24 mouse cellular contexts compared by ENCODE assay signal in genomic region chr15:12503907-12504306, GRCm38 (mm10).
DNase-seq lines count a peak whose midpoint lies in the region; ATAC-seq and TF ChIP-seq lines count a peak whose summit lies in the region.
"Had no signal": no experiment of that assay in that cellular context is flagged by ENCODE, and none has a peak within 500 bp of the region (broad histone marks: within the 10 kb centered on the region; RNA-seq: fewer than 3 reads in every experiment).

No protein-coding gene starts in this region.

- no peaks in the 10 kb centered on the region for H3K9me3 ChIP-seq in liver, embryonic 11.5 days (ENCODE audit: control insufficient read depth, low read length)
- H3K9me3 ChIP-seq in liver, postnatal 0 days (ENCODE audit: low read length) = no peaks in the 10 kb centered on the region
- H3K9me3 ChIP-seq in intestine, postnatal 0 days (ENCODE audit: control insufficient read depth) = no peaks in the 10 kb centered on the region
- no peaks in the 10 kb centered on the region for H3K9me3 ChIP-seq in forebrain, embryonic 14.5 days (replicated peaks; ENCODE audit: control insufficient read depth, low read length)
- H3K9me3 ChIP-seq: embryonic facial prominence, embryonic 12.5 days; G1E; heart, embryonic 15.5 days; hindbrain, embryonic 10.5 days; liver, embryonic 13.5 days; lung, embryonic 15.5 days; midbrain, embryonic 13.5 days; neural tube, embryonic 13.5 days had no signal

- TF ChIP-seq EP300 in liver, postnatal 0 days (IDR thresholded peaks at IDR 0.05; ENCODE audit: low read depth) = no peak

- H3K4me3 ChIP-seq in liver, embryonic 11.5 days (ENCODE audit: low read depth, low read length) = no peak overlapping the region
- no peak overlapping the region for H3K4me3 ChIP-seq in liver, postnatal 0 days (ENCODE audit: low read depth, low read length)
- H3K4me3 ChIP-seq in intestine, postnatal 0 days (ENCODE audit: low read depth, low read length) = no peak overlapping the region
- no peak overlapping the region for H3K4me3 ChIP-seq in forebrain, embryonic 14.5 days (ENCODE audit: low read depth, low read length)
- H3K4me3 ChIP-seq: embryonic facial prominence, embryonic 12.5 days; heart, embryonic 15.5 days; hindbrain, embryonic 10.5 days; liver, embryonic 13.5 days; lung, embryonic 15.5 days; midbrain, embryonic 13.5 days; neural tube, embryonic 13.5 days had no signal

- peak; percentile 10 for DNase-seq in adrenal gland, adult 2 months
- DNase-seq in adrenal gland, adult 8-10 months = no peak
- no peak for DNase-seq in liver, embryonic 11.5 days (ENCODE audit: low spot score)
- no peak for DNase-seq in liver, postnatal 0 days
- DNase-seq in R1 (ENCODE audit: low read depth, low spot score) = peak; percentile 75
- DNase-seq in urinary bladder, postnatal 25 days (ENCODE audit: low spot score) = no peak
- no peak for DNase-seq in forebrain, embryonic 14.5 days (ENCODE audit: low spot score)
- DNase-seq: cerebellum, adult 9-10 months; forebrain, postnatal 0 days; kidney, adult 9 months; kidney, postnatal 36 days; left cerebral cortex, postnatal 4 days; liver, embryonic 13.5 days; right cerebral cortex, postnatal 14 days; spleen, adult 18-20 months; thymus, adult 18-20 months had no signal

- H3K4me1 ChIP-seq in liver, embryonic 11.5 days (replicated peaks; ENCODE audit: control insufficient read depth, insufficient read depth, low read length) = 0 out of 2 replicates have a peak, but pooled peaks cover 3% of the 10 kb centered on the region
- H3K4me1 ChIP-seq in liver, postnatal 0 days (ENCODE audit: insufficient read depth) = no peaks in the 10 kb centered on the region; the same call in 1 of the 2 replicates
- H3K4me1 ChIP-seq in intestine, postnatal 0 days (replicated peaks; ENCODE audit: control insufficient read depth, insufficient read depth, low read length) = no peaks in the 10 kb centered on the region
- H3K4me1 ChIP-seq in forebrain, embryonic 14.5 days (ENCODE audit: control insufficient read depth, insufficient read depth, low read length) = peaks cover 8% of the 10 kb centered on the region; the same call in 1 of the 2 replicates
- H3K4me1 ChIP-seq: lung, embryonic 15.5 days had no signal

- no peak overlapping the region for H3K4me2 ChIP-seq in liver, embryonic 11.5 days
- no peak overlapping the region for H3K4me2 ChIP-seq in liver, postnatal 0 days (ENCODE audit: low read depth, low read length)
- H3K4me2 ChIP-seq in intestine, postnatal 0 days (replicated peaks; ENCODE audit: low read depth) = no peak overlapping the region
- no peak overlapping the region for H3K4me2 ChIP-seq in forebrain, embryonic 14.5 days (ENCODE audit: low read length)
- H3K4me2 ChIP-seq: embryonic facial prominence, embryonic 12.5 days; heart, embryonic 15.5 days; liver, embryonic 13.5 days; lung, embryonic 15.5 days; midbrain, embryonic 13.5 days; neural tube, embryonic 13.5 days had no signal

- no peak for TF ChIP-seq CTCF in liver, postnatal 0 days (IDR thresholded peaks at IDR 0.05; ENCODE audit: low read depth)
- TF ChIP-seq CTCF in intestine, postnatal 0 days (IDR thresholded peaks at IDR 0.05; ENCODE audit: low read depth) = no peak; the same call in 1 of the 2 replicates

- peak; percentile 69 for ATAC-seq in liver, embryonic 11.5 days (replicated peaks; ENCODE audit: low FRiP score)
- ATAC-seq in liver, postnatal 0 days = no peak
- peak; percentile 85 for ATAC-seq in intestine, postnatal 0 days
- ATAC-seq in forebrain, embryonic 14.5 days = no peak
- ATAC-seq: forebrain, postnatal 0 days; midbrain, embryonic 13.5 days had no signal

- 51% methylated on average over 9 of the region's 9 CpGs for WGBS in liver, embryonic 11.5 days
- 63% methylated on average over 9 of the region's 9 CpGs for WGBS in liver, postnatal 0 days (ENCODE audit: insufficient replicate concordance)
- 54% methylated on average over 9 of the region's 9 CpGs for WGBS in intestine, postnatal 0 days
- WGBS in forebrain, embryonic 14.5 days = 90% methylated on average over 9 of the region's 9 CpGs

- H3K27me3 ChIP-seq in liver, embryonic 11.5 days (replicated peaks; ENCODE audit: control insufficient read depth, insufficient read depth, low read length) = no peaks in the 10 kb centered on the region
- H3K27me3 ChIP-seq in liver, postnatal 0 days (ENCODE audit: insufficient read depth, low read length) = no peaks in the 10 kb centered on the region
- H3K27me3 ChIP-seq in intestine, postnatal 0 days (replicated peaks; ENCODE audit: control insufficient read depth, insufficient read depth, low read length) = no peaks in the 10 kb centered on the region
- no peaks in the 10 kb centered on the region for H3K27me3 ChIP-seq in forebrain, embryonic 14.5 days (replicated peaks; ENCODE audit: control insufficient read depth, insufficient read depth, low read length)
- H3K27me3 ChIP-seq: embryonic facial prominence, embryonic 12.5 days; heart, embryonic 15.5 days; liver, embryonic 13.5 days; lung, embryonic 15.5 days; midbrain, embryonic 13.5 days; neural tube, embryonic 13.5 days had no signal

- H3K36me3 ChIP-seq in liver, embryonic 11.5 days (ENCODE audit: control insufficient read depth, insufficient read depth, low read length) = no peaks in the 10 kb centered on the region
- H3K36me3 ChIP-seq in liver, postnatal 0 days (replicated peaks; ENCODE audit: insufficient read depth, low read length) = no peaks in the 10 kb centered on the region
- no peaks in the 10 kb centered on the region for H3K36me3 ChIP-seq in intestine, postnatal 0 days (ENCODE audit: control insufficient read depth, insufficient read depth)
- H3K36me3 ChIP-seq in forebrain, embryonic 14.5 days (ENCODE audit: control insufficient read depth, insufficient read depth, low read length) = no peaks in the 10 kb centered on the region
- H3K36me3 ChIP-seq: embryonic facial prominence, embryonic 12.5 days; G1E; heart, embryonic 15.5 days; hindbrain, embryonic 10.5 days; liver, embryonic 13.5 days; lung, embryonic 15.5 days; midbrain, embryonic 13.5 days; neural tube, embryonic 13.5 days had no signal

- H3K9ac ChIP-seq in liver, embryonic 11.5 days (ENCODE audit: low read depth, low read length) = no peak overlapping the region
- H3K9ac ChIP-seq in liver, postnatal 0 days (replicated peaks) = no peak overlapping the region
- H3K9ac ChIP-seq in intestine, postnatal 0 days (ENCODE audit: low read depth, low read length) = no peak overlapping the region
- no peak overlapping the region for H3K9ac ChIP-seq in forebrain, embryonic 14.5 days (ENCODE audit: low read length)
- H3K9ac ChIP-seq: embryonic facial prominence, embryonic 12.5 days; forebrain, postnatal 0 days; heart, embryonic 15.5 days; liver, embryonic 13.5 days; lung, embryonic 15.5 days; midbrain, embryonic 13.5 days; neural tube, embryonic 13.5 days had no signal

- H3K27ac ChIP-seq in liver, embryonic 11.5 days (ENCODE audit: low read depth, low read length) = no peak overlapping the region
- H3K27ac ChIP-seq in liver, postnatal 0 days (ENCODE audit: low read depth) = no peak overlapping the region
- H3K27ac ChIP-seq in intestine, postnatal 0 days (ENCODE audit: low read depth, low read length) = no peak overlapping the region
- no peak overlapping the region for H3K27ac ChIP-seq in forebrain, embryonic 14.5 days (ENCODE audit: low read depth, low read length)
- H3K27ac ChIP-seq: embryonic facial prominence, embryonic 12.5 days; heart, embryonic 15.5 days; hindbrain, embryonic 10.5 days; liver, embryonic 13.5 days; lung, embryonic 15.5 days; midbrain, embryonic 13.5 days; neural tube, embryonic 13.5 days had no signal

Comparison
In these comparisons a context has a peak if more than half of its experiments do, and no peak if none do; other contexts are left out.
1. DNase-seq: peak in adrenal gland, adult 2 months (single experiment) and R1 (single experiment); none in adrenal gland, adult 8-10 months (single experiment), liver, embryonic 11.5 days (single experiment), liver, postnatal 0 days (single experiment), urinary bladder, postnatal 25 days (single experiment) and forebrain, embryonic 14.5 days (single experiment).
2. ATAC-seq: peak in liver, embryonic 11.5 days (single experiment) and intestine, postnatal 0 days (single experiment); none in liver, postnatal 0 days (single experiment) and forebrain, embryonic 14.5 days (single experiment).